Mouse (Mus musculus): ENCODE measurements around the gene Trappc5.

Trappc5 gene

GRCm38 (mm10) chr8:3676993-3677579, 987 bp downstream of the Trappc5 start:
- DNase-seq (ENCODE audit: low read depth, low spot score), result no peak

- no peak for DNase-seq (ENCODE audit: low read depth, low spot score)
These were observed 2.7 kb downstream of the Trappc5 start for GRCm38 (mm10) chr8:3678831-3679230.

- no peak for DNase-seq (ENCODE audit: low read depth, low spot score)
These were observed 3.1 kb downstream of the Trappc5 start for GRCm38 (mm10) chr8:3679236-3679635.

- DNase-seq (ENCODE audit: low read depth, low spot score), result no peak
These were observed 3.6 kb downstream of the Trappc5 start for GRCm38 (mm10) chr8:3679656-3680055.

- DNase-seq (ENCODE audit: low read depth, low spot score), result no peak
These were observed 6.3 kb downstream of the Trappc5 start for GRCm38 (mm10) chr8:3682435-3682834.

- DNase-seq (ENCODE audit: low read depth, low spot score), result no peak
These were observed 7.5 kb downstream of the Trappc5 start for GRCm38 (mm10) chr8:3683408-3684176.

GRCm38 (mm10) chr8:3684530-3684929, 8.4 kb downstream of the Trappc5 start:
- DNase-seq (ENCODE audit: low read depth, low spot score), result no peak

GRCm38 (mm10) chr8:3685422-3685821, 9.3 kb downstream of the Trappc5 start:
- DNase-seq (ENCODE audit: low read depth, low spot score), result no peak

GRCm38 (mm10) chr8:3687537-3687936, 11.4 kb downstream of the Trappc5 start:
- DNase-seq (ENCODE audit: low read depth, low spot score), result no peak

GRCm38 (mm10) chr8:3690774-3691173, 14.7 kb downstream of the Trappc5 start:
- DNase-seq (ENCODE audit: low read depth, low spot score), result no peak

GRCm38 (mm10) chr8:3694121-3694520, 18.0 kb downstream of the Trappc5 start, which contains the start of gene Fcer2a:
Gene Fcer2a, minus strand, starts transcription at chr8:3694175.
- DNase-seq (ENCODE audit: low read depth, low spot score), result no peak

GRCm38 (mm10) chr8:3701491-3701890, 25.4 kb downstream of the Trappc5 start:
- DNase-seq (ENCODE audit: low read depth, low spot score), result no peak

- DNase-seq (ENCODE audit: low read depth, low spot score), result no peak
These were observed 29.6 kb downstream of the Trappc5 start for GRCm38 (mm10) chr8:3705711-3706110.

- DNase-seq (ENCODE audit: low read depth, low spot score), result no peak
These were observed 31.5 kb downstream of the Trappc5 start for GRCm38 (mm10) chr8:3707611-3708010.

GRCm38 (mm10) chr8:3710312-3710711, 34.2 kb downstream of the Trappc5 start:
- no peak for DNase-seq (ENCODE audit: low read depth, low spot score)

GRCm38 (mm10) chr8:3711646-3712045, 35.5 kb downstream of the Trappc5 start:
- peak; percentile 12 for DNase-seq (ENCODE audit: low read depth, low spot score)

GRCm38 (mm10) chr8:3717321-3717954, 41.3 kb downstream of the Trappc5 start:
- DNase-seq (ENCODE audit: low read depth, low spot score), result no peak

- DNase-seq (ENCODE audit: low read depth, low spot score), result peak; percentile 54
These were observed 42.5 kb downstream of the Trappc5 start for GRCm38 (mm10) chr8:3718559-3718958.

- DNase-seq (ENCODE audit: low read depth, low spot score), result no peak
These were observed 44.5 kb downstream of the Trappc5 start, which contains the start of gene Clec4g for GRCm38 (mm10) chr8:3720551-3720950. Gene Clec4g, minus strand, starts transcription at chr8:3720651.

- DNase-seq (ENCODE audit: low read depth, low spot score), result no peak
These were observed 44.9 kb downstream of the Trappc5 start for GRCm38 (mm10) chr8:3721041-3721440.

All from CD4-positive helper T cell, adult 2 months (primary cell).